Mouse (Mus musculus): ENCODE data around the gene Sema3d.

- TF ChIP-seq USF1 (IDR thresholded peaks at IDR 0.05; ENCODE audit: low read depth): no peak
- TF ChIP-seq CEBPB (IDR thresholded peaks at IDR 0.05; ENCODE audit: insufficient read depth, poor library complexity, severe bottlenecking): no peak
- no peak for TF ChIP-seq POLR2A (IDR thresholded peaks at IDR 0.05; ENCODE audit: insufficient read length, low read depth)
- TF ChIP-seq POLR2AphosphoS2 (IDR thresholded peaks at IDR 0.05; ENCODE audit: insufficient read length, low read depth): no peak
- TF ChIP-seq MYOG (IDR thresholded peaks at IDR 0.05; ENCODE audit: control insufficient read depth in 1 of 3, insufficient read depth in 1 of 3, insufficient read length in 2 of 3, low read depth in 2 of 3): no peak
- no peak for TF ChIP-seq MAX (IDR thresholded peaks at IDR 0.05; ENCODE audit: low read depth)
- no peak for TF ChIP-seq TCF12 (IDR thresholded peaks at IDR 0.05; ENCODE audit: insufficient read depth, poor library complexity, severe bottlenecking)
- no peak for TF ChIP-seq E2F4 (IDR thresholded peaks at IDR 0.05; ENCODE audit: insufficient read depth)
- TF ChIP-seq SRF (IDR thresholded peaks at IDR 0.05; ENCODE audit: control insufficient read depth, insufficient read length, low read depth): no peak
Observed at GRCm38 (mm10) chr5:12515283-12515682, 132.1 kb downstream of the Sema3d start.

Data from myocyte (in vitro differentiated cells).